Mouse (Mus musculus) brain, embryonic 14.5 days (tissue): ENCODE results near the gene 4930404N11Rik. TPM values are rescaled to one million over a fixed set of nuclear protein-coding genes. Genes with fewer than 3 reads are reported as not detected.

Source experiments
- DNase-seq: peaks from one replicate; pipeline ENCODE4 v3.0.0-alpha.2; 2011; ENCODE audit warnings: low read depth
- CTCF ChIP-seq: fragments of 200-500 bp; IDR thresholded peaks from 2 replicates; pipeline ENCODE4 v1.5.1; 2012; ENCODE audit warnings: inconsistent platforms, mild to moderate bottlenecking, moderate library complexity, borderline replicate concordance; ENCODE audit not compliant: insufficient read depth, insufficient read length; ENCODE audit errors: extremely low read depth
- POLR2A ChIP-seq: fragments of 200-500 bp; IDR thresholded peaks from 2 replicates; pipeline ENCODE4 v1.6.1; 2012; ENCODE audit warnings: mild to moderate bottlenecking, inconsistent platforms, borderline replicate concordance; ENCODE audit not compliant: poor library complexity, insufficient read depth, insufficient read length, severe bottlenecking; ENCODE audit errors: extremely low read depth
- polyA plus RNA-seq: library from polyadenylated mRNA; depleted of rRNA; stranded (reverse); fragments of >200 nt; gene quantifications from 2 replicates; pipeline ENCODE4 v1.2.3, GENCODE M21; 2012

The 4930404N11Rik gene
- polyA plus RNA-seq, 1 experiment = 0.19 TPM

DNA sequence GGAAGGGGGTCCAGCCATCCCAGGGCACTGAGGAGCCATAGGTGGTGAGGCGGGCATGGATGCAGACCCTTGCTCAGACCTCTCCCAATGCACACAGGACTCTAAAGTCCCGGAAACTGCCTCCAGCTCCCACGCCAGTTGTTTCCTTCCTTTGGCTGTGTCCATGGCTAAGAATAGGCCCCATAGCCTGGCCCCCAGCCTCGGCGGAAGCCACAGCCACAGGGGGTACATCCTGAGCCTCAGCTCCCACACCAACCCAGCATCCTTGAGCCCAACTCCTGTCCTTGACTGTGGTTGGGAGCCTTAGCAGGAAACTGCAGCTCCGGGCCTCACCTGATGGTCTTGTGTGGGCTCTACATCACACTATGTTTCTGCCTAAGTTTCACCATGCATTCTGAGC, 38.8 kb downstream of the 4930404N11Rik start:
- no peak for DNase-seq

DNA sequence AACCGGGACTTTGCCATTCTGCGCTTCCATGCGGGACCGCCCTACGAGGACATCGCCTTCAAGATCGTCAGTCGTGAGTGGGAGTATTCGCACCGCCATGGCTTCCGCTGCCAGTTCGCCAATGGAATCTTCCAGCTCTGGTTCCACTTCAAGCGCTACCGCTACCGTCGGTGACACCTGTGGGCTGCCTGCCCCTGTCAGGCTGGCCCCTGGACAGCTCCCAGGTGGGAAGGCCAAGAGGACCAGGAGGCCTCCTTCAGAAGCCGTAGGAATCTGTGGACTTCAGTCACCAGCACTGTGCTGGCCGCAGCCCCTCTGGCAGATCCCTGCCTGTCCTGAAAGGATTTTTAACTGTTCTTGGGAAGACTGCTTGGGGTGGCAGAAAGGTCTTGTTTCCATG, 39.8 kb downstream of the 4930404N11Rik start:
- no peak for TF ChIP-seq POLR2A
- TF ChIP-seq CTCF = no peak
- DNase-seq = no peak

More for the DNA sequence above, 38.8 kb downstream of the 4930404N11Rik start:
- no peak for TF ChIP-seq POLR2A
- no peak for TF ChIP-seq CTCF

DNA sequence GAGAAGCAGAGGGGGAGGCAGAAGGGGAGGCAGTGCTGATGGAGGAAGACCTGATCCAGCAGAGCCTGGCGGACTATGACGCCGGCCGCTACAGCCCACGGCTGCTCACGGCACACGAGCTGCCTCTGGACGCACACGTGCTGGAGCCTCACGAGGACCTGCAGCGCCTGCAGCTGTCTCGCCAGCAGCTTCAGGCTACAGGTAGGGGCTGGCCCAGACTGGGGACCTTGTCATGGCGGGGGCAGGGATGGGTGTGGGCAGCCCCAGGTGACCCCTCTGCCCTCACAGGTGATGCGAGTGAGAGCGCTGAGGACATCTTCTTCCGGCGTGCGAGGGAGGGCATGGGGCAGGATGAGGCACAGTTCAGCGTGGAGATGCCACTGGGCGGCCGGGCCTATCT, 40.4 kb downstream of the 4930404N11Rik start:
- TF ChIP-seq CTCF (no peak), POLR2A (no peak)
- DNase-seq = no peak

DNA sequence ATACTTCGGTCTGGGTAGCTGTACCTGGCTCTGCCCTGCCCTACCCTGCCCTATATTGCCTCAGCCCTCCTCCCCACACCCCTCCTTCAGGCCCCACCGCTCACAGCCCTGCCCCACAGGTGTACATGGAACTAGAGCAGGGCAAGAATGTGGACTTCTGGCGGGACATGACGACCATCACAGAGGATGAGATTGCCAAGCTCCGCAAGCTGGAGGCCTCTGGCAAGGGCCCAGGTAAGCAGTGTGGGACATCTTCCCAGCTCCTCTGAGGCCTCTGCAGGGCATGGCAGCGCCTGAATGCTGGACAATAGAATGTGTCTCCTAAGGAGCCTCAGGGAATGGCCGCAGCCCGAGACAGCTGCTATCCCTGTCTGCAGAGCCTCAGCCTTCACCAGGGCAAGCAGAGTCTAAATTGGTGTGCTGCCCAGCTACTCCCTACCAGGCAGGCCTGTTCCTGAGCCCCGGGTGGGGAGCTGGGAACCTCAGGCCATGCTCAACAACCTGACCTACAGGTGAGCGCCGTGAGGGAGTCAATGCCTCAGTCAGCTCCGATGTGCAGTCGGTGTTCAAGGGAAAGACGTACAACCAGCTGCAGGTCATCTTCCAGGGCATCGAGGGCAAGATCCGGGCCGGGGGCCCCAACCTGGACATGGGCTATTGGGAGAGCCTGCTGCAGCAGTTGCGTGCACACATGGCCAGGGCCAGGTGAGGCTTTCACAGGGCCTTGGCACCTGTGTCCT, 41.7 kb downstream of the 4930404N11Rik start:
- TF ChIP-seq CTCF (no peak), POLR2A (no peak)
- no peak for DNase-seq

DNA sequence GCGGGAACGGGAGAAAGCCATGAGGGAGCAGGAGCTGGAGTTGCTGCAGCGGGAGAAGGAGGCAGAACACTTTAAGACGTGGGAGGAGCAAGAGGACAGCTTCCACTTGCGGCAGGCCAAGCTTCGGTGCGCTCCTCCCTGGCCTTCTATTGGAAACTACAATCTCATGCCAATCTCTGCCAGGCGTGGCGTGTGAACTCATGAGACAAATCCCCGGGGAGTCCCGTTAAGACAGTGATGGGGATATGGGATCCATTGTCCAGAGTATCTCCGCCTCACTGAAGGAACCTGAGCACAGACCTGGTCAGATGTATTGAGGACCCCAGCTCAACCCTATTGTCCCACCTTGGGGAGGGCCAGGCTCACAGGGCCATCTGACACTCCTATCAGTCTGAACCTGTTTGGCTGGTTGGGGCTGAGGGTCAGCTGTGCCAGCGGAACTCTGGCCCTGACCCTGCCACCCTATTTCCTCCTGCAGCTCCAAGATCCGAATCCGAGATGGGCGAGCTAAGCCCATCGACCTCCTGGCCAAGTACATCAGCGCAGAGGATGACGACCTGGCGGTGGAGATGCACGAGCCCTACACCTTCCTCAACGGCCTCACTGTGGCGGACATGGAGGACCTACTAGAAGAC, 42.4 kb downstream of the 4930404N11Rik start:
- TF ChIP-seq CTCF = no peak

DNA sequence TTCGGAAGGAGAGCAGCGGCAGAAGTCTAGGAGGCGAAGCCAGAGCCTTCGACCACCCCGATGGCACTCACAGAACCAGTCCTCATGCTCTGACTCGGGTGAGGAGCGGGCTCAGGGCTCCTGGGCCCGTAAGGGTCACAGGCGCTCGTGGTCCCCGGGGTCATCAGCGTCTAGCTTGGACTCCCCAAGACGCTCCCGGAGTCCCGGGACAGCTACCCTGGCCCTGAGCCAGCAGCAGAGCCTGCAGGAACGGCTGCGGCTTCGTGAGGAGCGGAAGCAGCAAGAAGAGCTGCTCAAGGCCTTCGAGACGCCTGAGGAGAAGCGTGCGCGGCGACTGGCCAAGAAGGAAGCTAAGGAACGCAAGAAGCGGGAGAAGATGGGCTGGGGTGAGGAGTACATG, 43.2 kb downstream of the 4930404N11Rik start:
- no peak for DNase-seq
- no peak for TF ChIP-seq CTCF
- no peak for TF ChIP-seq POLR2A

More for the DNA sequence above, 42.4 kb downstream of the 4930404N11Rik start:
- DNase-seq = no peak

- DNase-seq = no peak
Observed at GRCm38 (mm10) chr10:81321436-81321835, 44.2 kb downstream of the 4930404N11Rik start.

GRCm38 (mm10) chr10:81320550-81321347, 44.9 kb downstream of the 4930404N11Rik start, which contains the start of gene Cactin:
TSS of gene Cactin (plus strand) at chr10:81321103.
- peak; percentile 16; the same call in 1 of the 2 replicates for TF ChIP-seq CTCF
- peak; percentile 76 for TF ChIP-seq POLR2A
- peak; percentile 100 for DNase-seq

More at GRCm38 (mm10) chr10:81321436-81321835, 44.2 kb downstream of the 4930404N11Rik start:
- TF ChIP-seq POLR2A (no peak), CTCF (no peak)

DNA sequence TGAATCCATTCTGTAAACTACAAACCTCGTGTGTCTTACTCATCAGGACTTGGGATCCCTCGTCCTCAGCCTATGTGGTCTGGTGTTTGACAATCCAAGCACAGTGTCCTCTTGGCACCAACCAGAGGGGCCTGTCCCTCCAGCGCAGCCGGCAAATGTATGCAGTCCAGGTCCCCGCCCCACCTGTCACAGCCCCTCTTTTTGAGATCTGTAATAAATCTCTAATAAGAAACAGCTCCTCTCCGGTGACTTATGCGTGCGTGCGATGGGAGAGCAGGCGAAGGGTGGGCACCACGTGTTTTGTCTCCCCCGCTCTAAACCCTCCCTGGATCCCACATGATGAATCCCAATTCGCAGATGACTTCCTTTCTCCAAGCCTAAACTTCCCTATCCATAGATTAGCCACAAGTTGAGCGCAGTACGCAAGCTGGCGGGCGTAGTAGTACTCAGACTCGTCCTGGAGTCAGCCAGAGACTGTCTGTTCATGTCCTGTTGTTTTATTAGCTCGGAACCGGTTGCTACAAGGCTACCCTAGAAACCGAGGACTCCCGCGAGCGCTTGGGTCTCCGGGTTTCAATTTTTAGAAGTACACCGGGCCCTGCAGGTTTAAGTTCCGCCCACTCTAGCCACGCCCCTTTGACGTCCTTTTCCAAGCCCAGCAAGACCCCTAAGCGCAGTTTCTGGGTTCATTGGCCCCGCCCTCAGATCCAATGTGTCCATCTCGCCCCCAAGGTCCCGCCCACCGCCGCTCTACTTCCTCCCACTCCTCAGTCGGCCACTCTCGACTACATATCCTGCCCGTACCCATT, 45.7 kb downstream of the 4930404N11Rik start:
- no peak for DNase-seq
- TF ChIP-seq POLR2A = no peak
- no peak for TF ChIP-seq CTCF

- DNase-seq = peak; percentile 15
- peak; percentile 17; the same call in 1 of the 2 replicates for TF ChIP-seq CTCF
- no peak for TF ChIP-seq POLR2A
Observed at GRCm38 (mm10) chr10:81319330-81319699, 46.3 kb downstream of the 4930404N11Rik start.
